22 mouse cellular contexts compared by ENCODE assay signal in genomic region chr13:101734227-101734626, GRCm38 (mm10). TPM values are rescaled to one million over a fixed set of nuclear protein-coding genes. Genes with fewer than 3 reads are reported as not detected.
A peak's percentile ranks its signal among the peaks of the same experiment; 100 is the strongest.
DNase-seq lines count a peak whose midpoint lies in the region; ATAC-seq lines count a peak whose summit lies in the region.
"Had no signal": no experiment of that assay in that cellular context is flagged by ENCODE, and none has a peak within 500 bp of the region (broad histone marks: within the 10 kb centered on the region; RNA-seq: fewer than 3 reads in every experiment).

No protein-coding gene starts in this region.

- H3K4me3 ChIP-seq in limb, embryonic 13.5 days = no peak overlapping the region
- no peak overlapping the region for H3K4me3 ChIP-seq in limb, embryonic 10.5 days
- H3K4me3 ChIP-seq: embryonic facial prominence, embryonic 12.5 days; forebrain, embryonic 15.5 days; heart, adult 2 months; heart, embryonic 15.5 days had no signal

- ATAC-seq in limb, embryonic 13.5 days (ENCODE audit: low FRiP score, low read depth) = no peak
- ATAC-seq in common myeloid progenitor, adult 5-6 weeks (replicated peaks; ENCODE audit: low read depth, poor library complexity, severe bottlenecking) = peak; percentile 57
- ATAC-seq in megakaryocyte, adult 5-6 weeks (ENCODE audit: poor library complexity, severe bottlenecking) = peak; percentile 68
- ATAC-seq in neutrophil, adult 5-6 weeks (ENCODE audit: extremely low read depth, insufficient number of reproducible peaks, low FRiP score, poor library complexity, severe bottlenecking) = peak; percentile 33; the same call in 1 of the 2 replicates
- ATAC-seq: CD4-positive, CD25-positive, alpha-beta regulatory T cell, adult 4 months; forebrain, embryonic 15.5 days; hindbrain, embryonic 16.5 days; inflammation-experienced regulatory T-cells, adult 6 months had no signal

- H3K36me3 ChIP-seq in limb, embryonic 13.5 days = no peaks in the 10 kb centered on the region
- no peaks in the 10 kb centered on the region for H3K36me3 ChIP-seq in limb, embryonic 10.5 days
- H3K36me3 ChIP-seq: embryonic facial prominence, embryonic 12.5 days; forebrain, embryonic 15.5 days; heart, embryonic 15.5 days had no signal

- DNase-seq in limb, embryonic 10.5 days (ENCODE audit: low spot score) = no peak
- DNase-seq in adrenal gland, postnatal 14 days = no peak
- DNase-seq in left cerebral cortex, postnatal 4 days = no peak
- no peak for DNase-seq in right cerebral cortex, postnatal 14 days
- DNase-seq: adrenal gland, postnatal 10 days; B cell, adult 2 months; cerebellum, adult 18-20 months; cerebellum, postnatal 10 days; gastrocnemius, postnatal 36 days; heart, adult 2 months had no signal

- intact Hi-C loops in left cerebral cortex, postnatal 4 days (cut with DNase I) = loop anchor here (10.0 kb wide), 1 partner anchor 1391 kb away; no protein-coding TSS in a partner anchor

- H3K9me3 ChIP-seq in limb, embryonic 13.5 days = no peaks in the 10 kb centered on the region
- no peaks in the 10 kb centered on the region for H3K9me3 ChIP-seq in limb, embryonic 10.5 days (replicated peaks)
- H3K9me3 ChIP-seq: embryonic facial prominence, embryonic 12.5 days; forebrain, embryonic 15.5 days; G1E; heart, embryonic 15.5 days had no signal

- 81% methylated on average over 7 of the region's 7 CpGs for WGBS in limb, embryonic 13.5 days
- 91% methylated on average over 7 of the region's 7 CpGs for WGBS in limb, embryonic 10.5 days

- H3K27ac ChIP-seq in limb, embryonic 13.5 days = 0 out of 2 replicates have a peak overlapping the region, but pooled peaks have one; percentile 28
- H3K27ac ChIP-seq in limb, embryonic 10.5 days = no peak overlapping the region
- H3K27ac ChIP-seq: embryonic facial prominence, embryonic 12.5 days; forebrain, embryonic 15.5 days; heart, adult 2 months; heart, embryonic 15.5 days had no signal

- H3K4me2 ChIP-seq in limb, embryonic 13.5 days (replicated peaks) = no peak overlapping the region
- H3K4me2 ChIP-seq: embryonic facial prominence, embryonic 12.5 days; forebrain, embryonic 15.5 days; heart, embryonic 11.5 days; heart, embryonic 15.5 days had no signal

- H3K9ac ChIP-seq in limb, embryonic 13.5 days = no peak overlapping the region
- H3K9ac ChIP-seq: embryonic facial prominence, embryonic 12.5 days; forebrain, embryonic 15.5 days; heart, embryonic 15.5 days had no signal

- H3K4me1 ChIP-seq in limb, embryonic 13.5 days = peaks cover 52% of the 10 kb centered on the region
- H3K4me1 ChIP-seq in limb, embryonic 10.5 days = peaks cover 32% of the 10 kb centered on the region

- peaks cover 68% of the 10 kb centered on the region for H3K27me3 ChIP-seq in limb, embryonic 13.5 days
- H3K27me3 ChIP-seq in limb, embryonic 10.5 days (ENCODE audit: low read depth, poor library complexity, severe bottlenecking) = peaks cover 74% of the 10 kb centered on the region
- H3K27me3 ChIP-seq: embryonic facial prominence, embryonic 12.5 days; forebrain, embryonic 15.5 days; heart, embryonic 15.5 days had no signal

RNA-seq across cellular contexts. Expression of gene Pik3r1, which starts 33.8 kb away (rescaled TPM):
- polyA plus RNA-seq in limb, embryonic 13.5 days (2015; fragmentation: Nextera tagmentation; extraction: Ambion mirVana) = 44.4 TPM in 2 replicates
- polyA plus RNA-seq in limb, embryonic 10.5 days (2016; fragmentation: Nextera tagmentation; extraction: Ambion mirVana) = 9.8 and 13.9 TPM in 2 replicates
- total RNA-seq in common myeloid progenitor, adult 5-6 weeks (2017) = 114 and 116 TPM in 2 replicates
- 67.7 and 93.8 TPM in 2 replicates for total RNA-seq in megakaryocyte, adult 5-6 weeks (2015)
- 56.5 and 69.6 TPM in 2 replicates for total RNA-seq in megakaryocyte, adult 5-6 weeks (2017)
- 157 and 171 TPM in 2 replicates for total RNA-seq in neutrophil, adult 5-6 weeks (2017)
- total RNA-seq in adrenal gland, postnatal 14 days (2021) = 109 and 110 TPM in 2 replicates
- total RNA-seq in left cerebral cortex, postnatal 4 days (2021) = 100 to 1,000 TPM; 188 to 214 TPM
